Mouse (Mus musculus): ENCODE measurements at regions not wholly inside any gene's neighbourhood (a gene's known extent, or its start where the extent isn't known, plus 50 kb on each side); places are given as distances from the start of the nearest gene placed in this dataset.

DNA sequence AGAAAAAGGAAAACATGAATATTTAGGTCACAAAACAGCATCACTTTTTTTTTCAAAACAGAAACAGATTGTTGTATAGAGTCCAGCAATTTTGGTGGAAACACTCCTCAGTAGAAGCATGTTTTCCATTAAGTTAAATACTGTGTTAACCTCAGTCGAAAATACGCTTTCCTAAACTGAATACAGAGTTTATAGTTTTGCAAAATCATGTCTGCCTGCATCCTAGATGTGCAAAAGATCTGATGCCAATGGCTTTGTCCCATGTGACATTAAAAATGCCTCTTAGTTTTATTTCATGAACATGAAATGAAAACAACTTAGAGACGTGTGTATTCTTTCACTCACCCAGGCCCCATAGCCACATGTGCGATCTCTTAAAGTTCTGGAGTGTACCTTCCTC lies 163.5 kb upstream of the N6amt1 start:
- no peak for TF ChIP-seq FLI1 (IDR thresholded peaks at IDR 0.05; ENCODE audit: low read length)
- TF ChIP-seq GATA1 (IDR thresholded peaks at IDR 0.05; ENCODE audit: borderline replicate concordance, low read length) = no peak
